Mouse (Mus musculus): ENCODE measurements around the gene Ptgr1.

Gene Ptgr1

DNA sequence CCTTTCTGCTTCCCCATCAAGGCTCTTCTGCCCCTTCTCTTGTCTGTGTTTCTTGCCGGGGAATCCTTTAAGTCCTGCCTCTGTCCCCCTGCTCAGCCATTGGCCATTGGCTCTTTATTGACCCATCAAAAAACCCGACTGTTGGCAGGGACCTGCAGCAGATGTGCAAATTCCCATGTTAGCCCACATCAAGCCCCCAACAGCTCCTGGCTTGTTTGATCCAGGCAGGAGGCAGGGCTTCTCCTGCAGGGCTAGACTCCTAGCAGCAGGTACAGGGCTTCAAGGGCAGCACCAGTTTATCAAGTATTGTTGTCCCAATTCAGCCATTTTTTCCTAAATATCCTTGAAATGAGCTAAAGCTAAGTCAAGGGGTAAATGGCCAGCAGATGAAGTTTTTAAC lies 60.8 kb downstream of the Ptgr1 start:
- DNase-seq (ENCODE audit: low read depth, low spot score): no peak

DNA sequence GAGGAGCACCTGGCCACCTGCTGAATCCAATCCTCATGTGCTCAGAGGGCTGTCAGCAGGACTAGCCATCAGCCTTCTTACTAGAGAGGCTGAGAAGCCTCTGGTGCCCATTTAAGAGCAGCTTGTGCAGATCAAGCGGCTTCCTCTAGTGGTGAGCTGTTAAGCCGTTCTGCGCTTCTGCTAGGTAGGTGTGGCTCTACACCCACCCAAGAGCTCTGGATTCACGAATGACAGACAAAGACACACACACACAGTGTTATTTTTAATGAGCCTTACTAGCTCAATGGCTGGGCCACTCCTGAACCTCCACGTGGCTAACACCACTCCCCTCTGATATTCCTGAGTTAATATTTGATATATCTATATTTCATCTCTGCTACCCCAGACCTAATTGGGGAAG lies 61.3 kb downstream of the Ptgr1 start:
- DNase-seq (ENCODE audit: low read depth, low spot score): no peak

DNA sequence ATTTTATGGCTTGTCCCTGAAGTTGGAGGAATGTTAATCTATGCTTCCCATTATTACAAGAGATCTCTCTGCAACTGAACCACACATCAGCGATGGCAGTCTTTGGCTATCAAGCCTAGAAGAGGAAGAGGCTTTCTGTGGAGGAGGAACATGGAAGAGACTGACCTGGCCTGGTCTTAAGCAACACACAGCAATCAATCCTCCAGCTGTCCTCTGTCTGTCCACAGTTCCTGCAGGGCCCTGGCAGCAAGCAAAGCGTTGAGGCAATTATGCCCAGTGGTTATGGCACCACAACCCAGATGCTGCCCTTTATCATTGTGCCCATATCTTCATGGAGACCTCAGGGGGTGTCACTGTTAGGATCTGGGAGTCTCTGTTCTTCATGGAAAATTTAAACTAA lies 63.0 kb downstream of the Ptgr1 start:
- no peak for DNase-seq (ENCODE audit: low read depth, low spot score)

Data from telencephalon, adult 2 months (tissue).